Mouse (Mus musculus) kidney, embryonic 15.5 days (tissue): ENCODE measurements at regions not wholly inside any gene's neighbourhood (a gene's known extent, or its start where the extent isn't known, plus 50 kb on each side); places are given as distances from the start of the nearest gene placed in this dataset.
A peak's percentile ranks its signal among the peaks of the same experiment; 100 is the strongest.

Experiments used
- ATAC-seq: fragments of 200-750 bp; cut with Nextera tagmentation; replicated peaks from 2 replicates; pipeline ENCODE4 v1.8.0; 2017; ENCODE audit warnings: moderate TSS enrichment; ENCODE audit not compliant: low FRiP score
- H3K27ac ChIP-seq: fragments of 300-500 bp; sonication (generic); 2 replicates; pipeline ENCODE4 v1.5.1; 2015; ENCODE audit warnings: mild to moderate bottlenecking, inconsistent platforms
- H3K27me3 ChIP-seq: fragments of 300-500 bp; sonication (generic); 2 replicates; pipeline ENCODE4 v1.6.1; 2015; ENCODE audit warnings: inconsistent platforms
- H3K36me3 ChIP-seq: fragments of 300-500 bp; sonication (generic); 2 replicates; pipeline ENCODE4 v1.6.1; 2015; ENCODE audit warnings: inconsistent platforms
- H3K4me1 ChIP-seq: fragments of 300-500 bp; sonication (generic); 2 replicates; pipeline ENCODE4 v1.6.1; 2015; ENCODE audit warnings: inconsistent platforms
- H3K4me2 ChIP-seq: fragments of 300-500 bp; sonication (generic); 2 replicates; pipeline ENCODE4 v1.6.1; 2015; ENCODE audit warnings: moderate library complexity, mild to moderate bottlenecking, inconsistent platforms
- H3K4me3 ChIP-seq: fragments of 300-500 bp; sonication (generic); replicated peaks from 2 replicates; pipeline ENCODE4 v1.5.1; 2015; ENCODE audit warnings: mild to moderate bottlenecking, inconsistent platforms
- H3K9ac ChIP-seq: fragments of 300-500 bp; sonication (generic); 2 replicates; pipeline ENCODE4 v1.6.1; 2015; ENCODE audit warnings: mild to moderate bottlenecking, inconsistent platforms
- H3K9me3 ChIP-seq: fragments of 300-500 bp; sonication (generic); replicated peaks from 2 replicates; pipeline ENCODE4 v1.6.1; 2016; ENCODE audit warnings: inconsistent platforms
- WGBS: fragments of 180-500 bp; shearing (Covaris S2); methylation state at CpG from one replicate; pipeline ENCODE4 v1.1.7; 2015; ENCODE audit warnings: mixed read lengths; 5-methylcytosine and 5-hydroxymethylcytosine counted together

DNA sequence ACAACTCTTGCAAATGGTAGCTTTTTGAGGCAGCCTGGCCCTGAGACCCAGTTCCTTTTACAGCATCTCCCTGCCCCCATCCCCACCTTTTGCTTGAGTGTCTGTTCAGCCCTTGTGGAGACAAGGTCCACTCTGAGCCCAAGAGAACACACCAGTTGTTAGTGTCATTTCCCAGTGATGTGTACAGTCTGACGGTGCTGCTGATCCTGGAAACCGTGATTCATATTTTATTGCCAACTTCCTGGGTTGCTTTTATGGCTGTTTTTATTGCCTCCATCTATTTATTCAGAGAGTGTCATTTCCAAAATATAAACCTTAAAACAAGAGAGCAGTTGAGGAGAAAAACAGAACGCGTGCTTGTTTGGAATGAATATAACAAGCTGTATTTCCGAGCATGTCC lies 309.6 kb upstream of the Isl1 start:
- Histone ChIP-seq H3K9ac (no peak overlapping the region), H3K4me2 (no peak overlapping the region), H3K27me3 (no peaks in the 10 kb centered on the region), H3K9me3 (no peaks in the 10 kb centered on the region), H3K4me1 (no peaks in the 10 kb centered on the region), H3K36me3 (no peaks in the 10 kb centered on the region), H3K4me3 (no peak overlapping the region), H3K27ac (no peak overlapping the region)
- no peak for ATAC-seq
- WGBS = 62% methylated on average over 5 of the region's 5 CpGs

DNA sequence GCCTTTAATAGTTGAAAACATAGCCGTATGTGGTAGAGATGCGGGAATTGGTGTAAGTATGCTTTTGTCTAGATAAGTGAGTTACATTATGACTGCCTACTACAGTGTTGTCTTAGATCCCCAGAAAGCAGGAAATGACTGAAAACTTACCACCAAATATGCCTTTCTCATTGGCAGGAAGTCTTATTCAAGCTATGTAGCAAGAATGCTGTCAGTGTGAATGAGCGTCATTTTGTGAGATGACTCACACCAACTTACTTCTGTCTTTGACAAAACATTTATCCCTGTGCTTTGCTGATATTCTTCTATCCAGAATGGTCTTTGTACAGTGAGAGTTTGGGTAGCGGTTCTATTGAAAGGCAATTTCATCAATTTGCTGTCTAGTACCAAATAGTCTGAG lies 286.9 kb upstream of the Isl1 start:
- Histone ChIP-seq H3K36me3 (no peaks in the 10 kb centered on the region), H3K4me3 (no peak overlapping the region), H3K9me3 (no peaks in the 10 kb centered on the region), H3K27ac (no peak overlapping the region), H3K4me1 (no peaks in the 10 kb centered on the region), H3K9ac (no peak overlapping the region), H3K4me2 (no peak overlapping the region), H3K27me3 (no peaks in the 10 kb centered on the region)
- 90% methylated on average over 4 of the region's 4 CpGs for WGBS
- no peak for ATAC-seq

DNA sequence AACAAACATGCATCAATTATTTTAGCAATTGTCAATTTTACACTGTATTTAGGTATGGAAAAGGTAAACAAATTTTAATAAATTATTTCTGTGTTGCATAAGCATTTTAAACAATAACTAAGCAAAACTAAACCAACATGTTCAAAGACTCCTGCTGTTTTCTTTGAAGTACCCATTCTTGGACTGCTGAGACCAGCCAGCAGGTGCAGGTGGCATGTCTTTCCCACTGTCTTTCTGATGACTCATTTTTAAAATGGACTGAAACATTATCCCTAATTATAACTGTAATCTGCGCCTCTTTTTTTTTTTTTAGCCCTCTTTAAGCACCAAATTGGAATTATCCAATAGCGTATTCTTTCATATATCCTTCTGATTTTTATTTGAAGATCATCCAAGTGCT lies 286.0 kb upstream of the Isl1 start:
- ATAC-seq = no peak
- no peak overlapping the region for H3K27ac ChIP-seq
- H3K36me3 ChIP-seq = no peaks in the 10 kb centered on the region
- WGBS = 85% methylated on average over 2 of the region's 2 CpGs
- no peaks in the 10 kb centered on the region for H3K27me3 ChIP-seq
- H3K4me2 ChIP-seq = no peak overlapping the region
- H3K4me3 ChIP-seq = no peak overlapping the region
- H3K4me1 ChIP-seq = no peaks in the 10 kb centered on the region
- H3K9me3 ChIP-seq = no peaks in the 10 kb centered on the region
- H3K9ac ChIP-seq = no peak overlapping the region

DNA sequence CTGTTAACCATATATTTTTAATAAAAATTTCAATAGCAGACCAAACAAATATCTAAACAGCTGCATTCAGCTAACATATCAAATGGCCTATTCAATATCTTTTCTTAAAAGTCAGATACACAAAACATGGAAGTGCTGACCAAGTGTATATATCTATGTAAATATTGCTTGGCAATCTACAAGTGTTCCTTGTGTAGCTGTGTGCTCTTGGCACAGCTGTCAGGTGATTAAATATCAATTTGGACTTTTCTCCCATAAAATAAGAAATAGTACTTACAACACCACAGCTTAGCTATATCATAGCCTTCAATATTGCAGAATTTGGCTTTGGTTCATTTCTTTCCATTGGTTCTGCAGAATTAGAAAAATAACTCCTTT lies 266.5 kb upstream of the Isl1 start:
- Histone ChIP-seq H3K4me1 (no peaks in the 10 kb centered on the region), H3K27ac (no peak overlapping the region), H3K27me3 (no peaks in the 10 kb centered on the region), H3K36me3 (no peaks in the 10 kb centered on the region), H3K4me2 (no peak overlapping the region), H3K9ac (no peak overlapping the region), H3K4me3 (no peak overlapping the region), H3K9me3 (no peaks in the 10 kb centered on the region)
- ATAC-seq = no peak

DNA sequence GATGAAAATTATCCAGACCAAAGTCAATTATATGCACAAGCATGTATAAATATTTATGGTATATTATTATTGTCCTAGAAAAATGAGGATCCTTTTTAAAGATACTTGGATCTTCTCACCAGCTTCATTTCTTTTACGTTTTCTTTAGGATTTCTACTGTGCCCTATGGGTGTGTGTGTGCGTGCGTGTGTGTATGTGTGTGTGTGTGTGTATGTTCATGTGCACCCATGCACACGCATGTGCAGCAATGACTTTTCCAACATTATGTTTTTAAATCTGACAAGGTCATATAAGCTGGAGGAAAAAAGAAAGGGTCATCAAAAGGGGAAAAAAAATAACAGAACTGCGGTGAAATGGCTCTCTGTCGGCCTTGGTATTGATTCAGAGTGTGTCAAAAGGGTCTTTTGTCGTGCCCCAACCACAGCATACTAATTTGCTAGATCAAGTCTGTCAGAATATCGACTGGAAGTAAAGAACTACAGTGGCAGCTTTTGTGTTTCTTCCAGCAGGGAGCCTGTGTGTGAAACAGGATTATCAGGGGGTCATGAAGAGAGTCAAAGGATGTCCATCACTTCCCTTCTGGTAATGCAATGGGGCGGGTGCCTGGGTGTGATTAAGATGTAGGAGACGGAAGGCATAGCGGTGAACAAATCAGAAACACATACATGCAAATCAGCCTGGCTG lies 265.9 kb upstream of the Isl1 start:
- Histone ChIP-seq H3K9ac (no peak overlapping the region), H3K27me3 (no peaks in the 10 kb centered on the region), H3K4me2 (no peak overlapping the region), H3K4me3 (no peak overlapping the region), H3K36me3 (no peaks in the 10 kb centered on the region), H3K4me1 (no peaks in the 10 kb centered on the region), H3K27ac (no peak overlapping the region), H3K9me3 (no peaks in the 10 kb centered on the region)
- WGBS = 82% methylated on average over 11 of the region's 11 CpGs
- no peak for ATAC-seq

DNA sequence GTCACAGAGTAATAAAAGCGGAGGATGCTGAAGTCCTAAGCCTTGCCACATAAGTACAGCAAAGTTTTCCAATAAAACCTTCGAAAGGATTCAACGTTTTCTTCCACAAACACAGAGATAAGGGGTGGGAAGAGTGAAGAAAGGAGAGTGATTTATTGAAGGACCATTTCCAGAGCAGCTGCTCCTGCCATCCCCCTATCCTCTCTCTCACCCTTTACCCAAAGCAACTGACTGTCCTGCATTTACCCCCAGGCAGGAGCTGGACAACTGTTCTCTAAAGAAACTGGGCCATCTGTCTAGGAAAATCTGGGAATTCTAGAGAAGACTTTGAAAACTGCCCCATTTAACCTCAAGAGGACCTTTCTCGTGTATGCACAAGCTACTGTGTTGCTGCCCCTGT lies 245.6 kb upstream of the Isl1 start:
- Histone ChIP-seq H3K9ac (no peak overlapping the region), H3K27me3 (no peaks in the 10 kb centered on the region), H3K4me2 (no peak overlapping the region), H3K4me1 (no peaks in the 10 kb centered on the region), H3K27ac (no peak overlapping the region), H3K4me3 (no peak overlapping the region), H3K9me3 (no peaks in the 10 kb centered on the region), H3K36me3 (no peaks in the 10 kb centered on the region)
- 38% methylated on average over 4 of the region's 4 CpGs for WGBS
- no peak for ATAC-seq

DNA sequence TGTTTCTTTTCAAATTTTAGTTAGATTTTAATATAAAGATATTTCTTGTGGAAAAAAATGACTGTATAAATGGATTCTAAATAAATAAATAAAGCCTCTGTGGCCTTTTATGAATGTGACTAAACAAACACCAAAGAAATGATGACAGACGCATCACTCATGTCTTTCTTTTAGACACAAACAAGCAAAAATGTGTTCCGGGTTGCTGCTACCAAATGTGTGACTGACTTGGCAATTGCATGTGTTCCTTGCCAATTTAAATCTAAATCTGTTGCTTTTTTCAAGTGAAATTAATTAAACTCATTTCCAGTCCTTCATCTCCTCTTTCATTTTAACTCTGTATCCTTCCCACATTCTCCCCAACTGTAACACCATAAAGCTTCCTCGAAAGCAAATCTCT lies 225.7 kb upstream of the Isl1 start:
- WGBS = 86% methylated on average over 3 of the region's 3 CpGs

DNA sequence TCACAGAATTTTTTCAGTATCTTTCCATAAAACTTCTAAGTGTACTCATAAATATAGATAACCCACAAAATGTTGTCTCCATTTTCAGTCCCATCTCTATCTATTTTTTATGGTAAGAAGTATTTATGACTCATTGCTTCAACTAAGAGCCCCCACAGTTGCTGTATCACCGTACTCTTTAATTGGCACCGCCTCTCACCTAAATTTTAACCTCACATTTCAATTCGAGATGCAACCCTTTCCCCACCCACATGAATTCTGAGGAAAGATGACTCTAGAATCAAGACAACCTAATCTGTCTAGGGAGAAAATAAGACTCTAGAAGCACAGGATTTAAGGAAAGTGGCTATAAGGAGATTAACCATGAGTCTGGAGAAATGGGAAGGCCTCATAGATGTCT lies 223.7 kb upstream of the Isl1 start:
- no peaks in the 10 kb centered on the region for H3K27me3 ChIP-seq
- WGBS = 83% methylated on average over 3 of the region's 3 CpGs
- H3K4me3 ChIP-seq = no peak overlapping the region
- H3K27ac ChIP-seq = no peak overlapping the region
- H3K4me2 ChIP-seq = no peak overlapping the region
- no peak overlapping the region for H3K9ac ChIP-seq
- no peaks in the 10 kb centered on the region for H3K4me1 ChIP-seq
- no peaks in the 10 kb centered on the region for H3K9me3 ChIP-seq
- ATAC-seq = no peak
- no peaks in the 10 kb centered on the region for H3K36me3 ChIP-seq

More for the DNA sequence above, 225.7 kb upstream of the Isl1 start:
- Histone ChIP-seq H3K4me1 (no peaks in the 10 kb centered on the region), H3K9ac (no peak overlapping the region), H3K27me3 (no peaks in the 10 kb centered on the region), H3K4me2 (no peak overlapping the region), H3K9me3 (no peaks in the 10 kb centered on the region), H3K4me3 (no peak overlapping the region), H3K36me3 (no peaks in the 10 kb centered on the region), H3K27ac (no peak overlapping the region)
- ATAC-seq = no peak

DNA sequence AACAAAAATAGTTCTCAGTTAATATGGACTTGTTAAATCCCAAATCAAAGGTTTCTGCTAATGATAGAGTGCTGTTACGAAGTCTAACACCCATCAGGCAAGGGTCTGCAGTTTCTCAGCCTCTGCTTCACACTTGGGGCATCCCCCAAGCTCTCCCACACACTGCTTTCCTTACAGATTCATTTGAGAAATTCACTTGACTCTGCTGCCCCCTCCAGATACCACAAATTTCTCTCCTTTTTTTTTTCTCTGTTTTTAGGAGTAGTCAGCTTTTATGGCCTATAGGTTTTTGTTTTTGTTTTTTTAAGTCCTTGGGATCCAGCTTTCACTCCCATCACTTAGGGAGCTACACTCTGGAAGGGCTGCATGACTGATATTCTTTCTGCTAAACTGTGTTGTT lies 218.8 kb upstream of the Isl1 start:
- no peaks in the 10 kb centered on the region for H3K36me3 ChIP-seq
- no peak overlapping the region for H3K27ac ChIP-seq
- no peaks in the 10 kb centered on the region for H3K9me3 ChIP-seq
- no peak overlapping the region for H3K4me2 ChIP-seq
- 0 out of 2 replicates have a peak, but pooled peaks have one; percentile 36 for ATAC-seq
- WGBS = 9% methylated on average over 1 of the region's 1 CpGs
- peaks cover 11% of the 10 kb centered on the region for H3K27me3 ChIP-seq
- no peak overlapping the region for H3K9ac ChIP-seq
- H3K4me3 ChIP-seq = no peak overlapping the region
- H3K4me1 ChIP-seq = 0 out of 2 replicates have a peak, but pooled peaks cover 2% of the 10 kb centered on the region

DNA sequence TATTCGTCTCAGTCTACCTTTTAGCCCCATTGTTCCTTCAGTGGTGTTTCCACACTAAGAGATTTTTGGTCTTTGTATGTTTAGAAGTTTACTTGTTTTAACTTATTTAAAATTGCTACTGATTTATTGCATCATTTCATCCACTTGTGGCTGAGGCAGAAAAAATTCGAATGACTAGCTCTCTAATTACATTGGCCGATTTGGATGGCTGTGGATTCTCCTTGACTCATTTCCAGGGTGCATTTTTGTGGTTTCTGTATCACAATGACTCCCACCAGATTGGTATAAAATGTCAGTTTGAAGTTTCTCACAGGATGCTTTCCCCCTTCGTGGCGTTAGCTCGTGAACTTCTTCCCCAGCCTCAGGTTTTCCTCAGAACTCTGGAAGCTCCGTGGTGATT lies 217.5 kb upstream of the Isl1 start:
- Histone ChIP-seq H3K9me3 (no peaks in the 10 kb centered on the region), H3K9ac (no peak overlapping the region), H3K4me1 (0 out of 2 replicates have a peak, but pooled peaks cover 2% of the 10 kb centered on the region), H3K27ac (no peak overlapping the region), H3K27me3 (peaks cover 17% of the 10 kb centered on the region), H3K4me3 (no peak overlapping the region), H3K36me3 (no peaks in the 10 kb centered on the region), H3K4me2 (no peak overlapping the region)
- no peak for ATAC-seq
- WGBS = 43% methylated on average over 7 of the region's 7 CpGs

DNA sequence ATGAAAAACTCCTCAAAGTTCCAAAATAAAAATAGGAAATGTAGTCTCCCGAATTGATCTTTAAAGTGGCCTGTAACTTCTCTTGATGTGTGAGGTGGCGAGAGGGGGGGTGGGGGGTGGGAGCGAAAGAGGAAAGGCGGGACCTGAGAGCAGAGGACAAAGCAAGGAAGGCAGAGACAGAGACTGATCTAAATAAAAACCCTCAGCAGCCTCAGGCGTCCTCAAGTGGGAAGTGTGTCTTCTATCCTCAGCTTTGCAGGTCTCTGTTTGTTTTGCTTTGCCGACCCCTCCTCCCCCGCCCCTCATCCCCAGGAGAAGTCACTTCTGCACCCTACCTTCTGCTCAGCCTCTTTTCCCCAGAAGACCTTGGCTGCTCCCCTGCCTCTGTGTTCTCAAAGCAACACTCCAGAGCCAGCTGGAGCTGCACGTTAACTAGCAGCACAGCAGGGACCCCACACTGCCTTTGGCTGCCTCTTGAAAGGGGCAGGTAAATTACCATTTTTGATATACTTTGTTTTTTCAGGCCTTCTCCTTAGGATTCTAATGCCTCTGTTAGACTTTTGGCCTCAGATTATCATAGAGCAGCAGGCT lies 214.3 kb upstream of the Isl1 start:
- Histone ChIP-seq H3K36me3 (no peaks in the 10 kb centered on the region), H3K9me3 (no peaks in the 10 kb centered on the region), H3K9ac (no peak overlapping the region), H3K4me2 (no peak overlapping the region), H3K27ac (no peak overlapping the region), H3K4me3 (no peak overlapping the region), H3K27me3 (peaks cover 17% of the 10 kb centered on the region), H3K4me1 (0 out of 2 replicates have a peak, but pooled peaks cover 2% of the 10 kb centered on the region)
- 6% methylated on average over 8 of the region's 8 CpGs for WGBS
- no peak for ATAC-seq

DNA sequence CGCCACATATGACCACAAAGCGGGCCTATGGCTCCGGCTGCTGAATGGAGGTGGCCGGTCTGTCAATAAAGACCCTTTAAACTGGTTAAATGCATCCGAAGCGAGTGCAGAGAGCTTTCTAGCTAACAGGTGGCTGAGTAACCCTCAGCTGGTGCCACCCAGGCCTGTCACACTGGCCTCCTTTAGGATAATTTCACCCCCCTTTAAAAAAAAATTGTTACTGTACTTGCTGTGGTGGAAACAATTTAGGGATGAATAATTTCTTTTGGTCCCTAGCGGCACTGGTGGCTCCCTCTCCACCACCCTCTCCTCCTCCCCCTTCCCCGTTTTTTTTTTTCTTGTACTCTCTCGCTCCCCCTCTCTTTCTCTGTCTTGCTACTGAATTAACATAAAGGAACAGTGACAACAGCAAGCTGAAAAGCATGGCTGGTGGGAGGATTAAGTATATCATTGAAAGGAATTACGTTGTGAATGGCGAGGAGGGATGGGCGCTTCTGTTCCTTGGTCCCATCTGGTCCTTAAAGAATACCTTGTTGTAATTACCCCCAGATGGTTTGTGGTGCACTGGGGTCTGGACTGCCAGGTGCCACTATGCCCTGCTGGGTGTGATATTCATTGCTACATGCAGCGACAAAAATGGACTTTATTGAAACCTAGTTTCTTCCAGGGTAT lies 205.3 kb upstream of the Isl1 start:
- Histone ChIP-seq H3K9me3 (no peaks in the 10 kb centered on the region), H3K4me2 (0 out of 2 replicates have a peak overlapping the region, but pooled peaks have one; percentile 9), H3K36me3 (no peaks in the 10 kb centered on the region), H3K27ac (no peak overlapping the region), H3K9ac (no peak overlapping the region), H3K4me1 (no peaks in the 10 kb centered on the region), H3K27me3 (peaks cover 33% of the 10 kb centered on the region), H3K4me3 (no peak overlapping the region)
- ATAC-seq = no peak
- WGBS = 10% methylated on average over 13 of the region's 13 CpGs
